Mouse (Mus musculus): ENCODE data around the gene Rbm34.
"Not testable (repeated sequence)": the region's sequence is repeated elsewhere in the genome, so short reads cannot be mapped to it uniquely, and the experiment has no call there.

Rbm34 gene

DNA sequence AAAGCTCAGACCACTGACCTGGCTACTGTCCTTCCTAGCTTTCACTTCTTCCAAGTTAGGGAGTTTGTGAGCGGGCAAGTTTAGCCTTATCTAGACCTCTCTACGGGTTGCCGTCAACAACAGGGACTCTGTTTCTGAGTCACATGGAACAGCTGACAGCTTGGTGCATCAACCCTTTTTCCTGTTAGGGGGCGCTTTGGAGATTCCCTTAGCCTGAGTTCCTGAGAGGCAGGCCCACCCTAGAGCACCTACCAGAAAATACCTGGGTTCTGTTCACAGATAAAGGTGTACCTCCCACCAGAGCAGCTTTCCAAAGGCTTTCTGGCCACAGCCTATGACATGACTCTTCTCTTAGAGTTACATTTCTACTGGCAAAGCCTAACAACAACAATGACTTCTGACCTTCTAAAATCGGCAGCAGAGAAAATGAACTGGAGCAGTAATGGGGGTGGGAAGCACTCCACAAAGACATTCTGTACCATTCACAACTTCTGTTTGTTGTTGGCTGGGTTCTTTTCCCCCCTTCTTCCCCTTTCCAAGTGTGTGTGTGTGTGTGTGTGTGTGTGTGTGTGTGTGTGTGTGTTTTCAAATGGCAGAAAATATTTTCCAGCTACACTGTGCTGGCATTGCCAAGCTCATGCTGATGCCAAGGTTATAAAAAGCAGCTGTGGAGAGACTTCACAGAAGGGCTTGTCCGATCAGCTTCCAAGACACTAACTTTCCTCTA lies 53.5 kb downstream of the Rbm34 start:
- no peak for DNase-seq

- DNase-seq: no peak
These were observed 54.3 kb downstream of the Rbm34 start for GRCm38 (mm10) chr8:126916611-126917010.

GRCm38 (mm10) chr8:126914609-126915375 lies 56.1 kb downstream of the Rbm34 start:
- DNase-seq: no peak

GRCm38 (mm10) chr8:126914107-126914490 lies 56.8 kb downstream of the Rbm34 start:
- not testable (repeated sequence) for DNase-seq

- no peak for DNase-seq
These were observed 57.4 kb downstream of the Rbm34 start for GRCm38 (mm10) chr8:126913241-126914106.

DNA sequence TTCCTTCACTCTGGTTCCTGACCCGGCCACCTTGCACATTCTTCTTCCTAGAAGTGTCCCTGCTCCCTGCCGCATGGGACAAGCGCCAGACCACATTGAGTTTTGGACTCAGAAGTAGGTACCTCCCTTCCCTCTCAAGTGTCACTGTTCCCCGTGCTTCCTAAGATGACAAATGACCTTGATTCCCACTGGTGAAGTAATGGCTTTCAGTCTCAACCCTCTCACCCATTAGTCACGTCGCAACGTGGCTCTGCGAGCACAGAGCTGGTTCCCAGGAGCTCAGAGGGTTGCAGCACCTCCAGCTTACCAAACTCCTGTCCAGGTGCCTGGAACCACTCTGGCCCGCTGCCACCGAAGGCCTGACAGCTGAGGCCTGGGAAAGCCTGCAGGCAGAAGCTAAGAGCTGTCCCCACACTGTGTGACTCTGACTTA lies 61.5 kb downstream of the Rbm34 start:
- DNase-seq: no peak

GRCm38 (mm10) chr8:126908805-126909204 lies 62.1 kb downstream of the Rbm34 start:
- no peak for DNase-seq

DNA sequence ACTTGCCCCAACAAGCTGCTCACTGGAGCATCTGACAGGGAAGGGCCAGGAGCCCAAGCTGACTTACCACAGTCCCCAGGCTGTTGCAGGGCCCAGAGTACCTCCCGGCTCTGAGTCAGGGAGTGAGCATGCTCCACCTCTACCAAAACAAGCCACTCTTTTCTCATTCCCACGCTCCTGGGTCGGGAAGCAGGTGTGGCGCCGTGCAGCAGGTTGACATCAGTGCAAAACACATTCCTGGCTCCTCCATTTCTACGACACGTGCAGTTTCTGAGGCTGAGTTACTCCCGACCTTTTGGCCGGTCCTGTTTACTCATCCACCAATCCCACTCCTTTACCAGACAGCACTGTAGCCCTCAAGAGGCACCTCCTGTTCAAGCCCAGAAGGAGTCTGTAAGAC lies 62.9 kb downstream of the Rbm34 start:
- no peak for DNase-seq

GRCm38 (mm10) chr8:126907374-126907773 lies 63.5 kb downstream of the Rbm34 start:
- DNase-seq: no peak

- DNase-seq: peak; percentile 49
These were observed 65.5 kb downstream of the Rbm34 start for GRCm38 (mm10) chr8:126905387-126905786.

DNA sequence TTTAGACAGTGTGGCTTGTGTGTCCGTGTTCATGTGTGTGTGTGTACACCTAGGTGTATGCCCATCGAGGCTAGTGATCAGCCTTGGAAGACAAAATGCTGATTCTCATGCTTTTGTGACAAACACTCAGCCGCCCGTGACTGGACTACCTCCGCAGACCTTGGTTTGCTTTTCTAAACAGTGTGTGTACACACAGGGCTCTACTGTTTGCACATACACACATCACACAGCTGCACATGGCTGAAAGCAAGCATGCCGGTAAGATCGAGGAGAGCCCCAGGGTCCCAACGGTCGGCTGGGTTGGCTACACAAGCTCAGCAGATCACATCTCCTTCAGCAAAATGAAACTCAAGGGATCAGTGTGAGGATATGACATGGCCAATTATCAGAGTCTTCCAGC lies 66.9 kb downstream of the Rbm34 start:
- no peak for DNase-seq

- DNase-seq: no peak
These were observed 67.5 kb downstream of the Rbm34 start for GRCm38 (mm10) chr8:126903224-126903895.

DNA sequence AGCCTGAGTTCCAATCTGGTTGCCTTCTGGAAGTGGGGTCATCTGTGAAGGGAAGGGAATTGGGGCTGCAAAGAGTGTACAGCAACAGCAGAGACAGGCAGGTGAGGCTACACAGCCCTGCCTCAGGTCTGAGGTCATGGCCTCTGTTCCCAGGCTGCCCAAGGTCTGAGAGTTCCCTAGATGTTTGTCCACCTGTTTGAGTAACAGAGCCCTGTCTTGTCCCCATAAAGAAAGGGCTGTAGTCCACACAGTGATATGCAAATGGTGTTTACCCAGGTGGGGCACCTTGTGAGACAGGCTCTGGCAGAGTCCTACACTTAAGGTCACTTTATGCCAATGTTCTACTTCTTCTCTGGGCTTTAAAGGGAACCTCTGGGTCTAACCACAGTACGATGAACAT lies 69.3 kb downstream of the Rbm34 start:
- DNase-seq: no peak

DNA sequence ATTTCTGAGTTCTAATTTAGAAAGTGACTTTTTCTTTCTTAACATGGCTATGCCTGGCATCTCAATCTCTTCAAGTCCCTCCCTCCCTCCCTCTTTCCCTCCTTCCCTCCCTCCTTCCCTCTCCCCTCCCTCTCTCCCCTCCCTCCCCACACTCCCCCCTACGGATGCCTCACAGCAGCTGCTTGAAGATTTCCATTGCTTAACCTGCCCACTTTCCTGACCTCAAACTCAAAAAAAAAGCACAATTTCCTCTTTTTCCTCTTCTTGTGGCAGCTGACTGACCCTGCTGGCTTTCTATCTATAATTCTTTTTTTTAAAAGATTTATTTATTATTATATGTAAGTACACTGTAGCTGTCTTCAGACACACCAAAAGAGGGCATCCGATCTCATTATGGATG lies 69.8 kb downstream of the Rbm34 start:
- no peak for DNase-seq
